ENCODE assay signal across 8 mouse cellular contexts in the genomic region with DNA sequence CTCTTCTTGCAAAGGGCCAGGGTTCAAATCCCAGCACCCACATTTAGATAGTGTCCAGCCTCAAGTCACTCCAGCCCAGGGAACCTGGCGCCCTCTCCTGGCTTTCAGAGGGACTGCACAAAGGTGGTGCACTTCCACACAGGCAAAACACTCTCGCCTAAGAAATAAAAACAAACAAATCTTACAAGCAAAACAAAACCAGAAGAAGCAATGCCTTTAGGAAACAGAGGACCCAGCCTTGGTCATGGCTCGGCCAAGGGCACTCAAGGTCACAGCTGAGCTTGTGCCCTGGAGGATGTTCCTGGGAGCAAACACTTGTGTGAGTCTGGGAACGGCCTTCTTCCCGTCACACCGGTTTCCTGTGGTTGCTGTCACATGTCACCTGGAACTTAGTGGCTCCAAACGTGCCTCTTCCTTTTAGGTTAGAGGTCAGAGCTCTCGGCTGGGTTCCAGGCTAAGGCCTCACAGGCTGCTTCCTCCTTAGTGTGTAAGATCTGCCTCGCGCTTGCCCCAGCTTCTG.
DNase-seq lines count a peak whose midpoint lies in the region; TF ChIP-seq lines count a peak whose summit lies in the region.

No protein-coding gene starts in this region.

- no peaks in the 10 kb centered on the region for H3K79me2 ChIP-seq in liver, adult 2 months (ENCODE audit: control insufficient read depth, insufficient read depth, low read length)

- DNase-seq in layer of hippocampus, adult 2 months (ENCODE audit: low spot score in 2 of 2) = no peak
- no peak for DNase-seq in layer of hippocampus, postnatal 14 days (ENCODE audit: low spot score in 2 of 2)
- DNase-seq in heart, postnatal 14 days = peak; percentile 64 to 76
- peak; percentile 85 for DNase-seq in liver, adult 2 months (ENCODE audit: extremely low read depth, low read depth, low spot score)
- DNase-seq in layer of hippocampus, adult 11-12 months (ENCODE audit: low spot score) = no peak
- no peak for DNase-seq in layer of hippocampus, postnatal 25 days (ENCODE audit: extremely low spot score in 1 of 2, low spot score in 1 of 2)

- H3K4me1 ChIP-seq in bone marrow macrophage, adult 2 months (ENCODE audit: control insufficient read depth, insufficient read depth, low read length) = peaks cover 16% of the 10 kb centered on the region
- H3K4me1 ChIP-seq in liver, adult 2 months (ENCODE audit: control insufficient read depth, insufficient read depth, low read length) = peaks cover 17% of the 10 kb centered on the region
- peaks cover 45% of the 10 kb centered on the region for H3K4me1 ChIP-seq in small intestine, adult 2 months (ENCODE audit: control insufficient read depth, insufficient read depth, insufficient read length, low read length)

- peak overlapping the region; percentile 70 for H3K27ac ChIP-seq in layer of hippocampus, adult 2 months
- H3K27ac ChIP-seq in bone marrow macrophage, adult 2 months (ENCODE audit: insufficient read depth, low read depth, low read length) = peak overlapping the region; percentile 58
- H3K27ac ChIP-seq in liver, adult 2 months (replicated peaks; ENCODE audit: insufficient read depth, low read depth, low read length) = peak overlapping the region; percentile 42
- H3K27ac ChIP-seq in small intestine, adult 2 months (ENCODE audit: insufficient read depth, low read depth, low read length) = peak overlapping the region; percentile 81

- no peak overlapping the region for H3K9ac ChIP-seq in liver, adult 2 months (ENCODE audit: low read depth, low read length)

- no peak overlapping the region for H3K4me3 ChIP-seq in layer of hippocampus, adult 2 months
- H3K4me3 ChIP-seq in bone marrow macrophage, adult 2 months (ENCODE audit: insufficient read depth, low read length) = no peak overlapping the region
- H3K4me3 ChIP-seq in liver, adult 2 months (ENCODE audit: insufficient read depth, low read depth, low read length) = no peak overlapping the region
- no peak overlapping the region for H3K4me3 ChIP-seq in small intestine, adult 2 months (ENCODE audit: low read depth, low read length)

- no peaks in the 10 kb centered on the region for H3K36me3 ChIP-seq in liver, adult 2 months (ENCODE audit: control insufficient read depth, insufficient read depth, low read length)
- no peaks in the 10 kb centered on the region for H3K36me3 ChIP-seq in small intestine, adult 2 months (ENCODE audit: control insufficient read depth, insufficient read depth, low read length)

- intact Hi-C loops in heart, postnatal 14 days (cut with DNase I) = no loop called here

- no peaks in the 10 kb centered on the region for H3K27me3 ChIP-seq in liver, adult 2 months (ENCODE audit: control insufficient read depth, insufficient read depth, low read length)
- H3K27me3 ChIP-seq in small intestine, adult 2 months (ENCODE audit: control insufficient read depth, insufficient read depth, low read length) = no peaks in the 10 kb centered on the region

- 34% methylated on average over 10 of the region's 10 CpGs for WGBS in liver, adult 2 months
- 16% methylated on average over 10 of the region's 10 CpGs for WGBS in small intestine, adult 2 months

- TF ChIP-seq CTCF in layer of hippocampus, adult 2 months (conservative IDR thresholded peaks at IDR 0.05) = peak; percentile 70
- peak; percentile 75 for TF ChIP-seq CTCF in bone marrow macrophage, adult 2 months (IDR thresholded peaks at IDR 0.05; ENCODE audit: low read depth, low read length)
- peak; percentile 92 for TF ChIP-seq CTCF in liver, adult 2 months (IDR thresholded peaks at IDR 0.05; ENCODE audit: low read depth, low read length)
- TF ChIP-seq CTCF in small intestine, adult 2 months (IDR thresholded peaks at IDR 0.05; ENCODE audit: extremely low read depth, insufficient read length, insufficient replicate concordance, low read depth, low read length) = peak; percentile 87; the same call in 1 of the 2 replicates

- no peak for TF ChIP-seq POLR2A in bone marrow macrophage, adult 2 months (IDR thresholded peaks at IDR 0.05; ENCODE audit: borderline replicate concordance, low read depth, low read length)
- no peak for TF ChIP-seq POLR2A in liver, adult 2 months (IDR thresholded peaks at IDR 0.05; ENCODE audit: extremely low read depth, insufficient read depth, low read length)
- no peak for TF ChIP-seq POLR2A in small intestine, adult 2 months (IDR thresholded peaks at IDR 0.05; ENCODE audit: low read depth, low read length)

Comparison
In these comparisons a context has a peak if more than half of its experiments do, and no peak if none do; other contexts are left out.
1. DNase-seq: peak in heart, postnatal 14 days (2 of 2) and liver, adult 2 months (single experiment); none in layer of hippocampus, adult 2 months (0 of 2), layer of hippocampus, postnatal 14 days (0 of 2), layer of hippocampus, adult 11-12 months (single experiment) and layer of hippocampus, postnatal 25 days (0 of 2).
2. Peak in every context shown above with its lines, with median percentiles within 50 percentile points of each other: H3K27ac ChIP-seq and CTCF ChIP-seq.